Mouse (Mus musculus): Measurements from ENCODE around the gene Zfp719.

Zfp719 gene

GRCm38 (mm10) chr7:43606896-43607742 lies 27.7 kb downstream of the Zfp719 start, which contains the start of gene Zfp819:
Gene Zfp819, plus strand, starts transcription at chr7:43607169.
- ATAC-seq (ENCODE audit: insufficient number of reproducible peaks, low FRiP score, low TSS enrichment), result no peak

DNA sequence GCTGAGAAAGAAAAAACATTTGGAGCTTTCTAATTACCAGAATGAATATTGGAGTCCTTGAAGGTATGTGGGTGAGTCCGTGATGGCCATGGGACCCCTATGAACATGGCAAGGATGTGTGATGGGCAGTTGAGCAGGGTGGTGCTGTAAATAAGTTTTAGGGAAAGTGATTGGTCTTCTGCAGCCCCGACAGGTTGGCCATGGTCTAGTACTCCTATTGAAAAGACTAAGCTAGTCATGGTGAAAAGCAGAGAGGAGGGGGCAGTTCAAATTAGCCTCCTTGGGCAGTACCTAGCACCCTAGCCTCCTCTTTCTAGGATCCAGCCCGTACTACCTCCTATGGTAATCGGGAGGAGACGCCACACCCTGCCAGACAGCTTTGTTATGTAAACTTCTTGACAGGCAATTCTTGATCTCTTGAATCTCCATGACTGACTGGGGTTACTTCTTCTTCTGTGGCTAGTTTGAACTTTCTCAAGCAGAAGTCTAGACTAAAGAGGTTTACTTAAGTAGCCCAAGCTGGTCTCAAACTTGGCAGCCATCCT lies 28.4 kb downstream of the Zfp719 start:
- no peak for ATAC-seq (ENCODE audit: insufficient number of reproducible peaks, low FRiP score, low TSS enrichment)

DNA sequence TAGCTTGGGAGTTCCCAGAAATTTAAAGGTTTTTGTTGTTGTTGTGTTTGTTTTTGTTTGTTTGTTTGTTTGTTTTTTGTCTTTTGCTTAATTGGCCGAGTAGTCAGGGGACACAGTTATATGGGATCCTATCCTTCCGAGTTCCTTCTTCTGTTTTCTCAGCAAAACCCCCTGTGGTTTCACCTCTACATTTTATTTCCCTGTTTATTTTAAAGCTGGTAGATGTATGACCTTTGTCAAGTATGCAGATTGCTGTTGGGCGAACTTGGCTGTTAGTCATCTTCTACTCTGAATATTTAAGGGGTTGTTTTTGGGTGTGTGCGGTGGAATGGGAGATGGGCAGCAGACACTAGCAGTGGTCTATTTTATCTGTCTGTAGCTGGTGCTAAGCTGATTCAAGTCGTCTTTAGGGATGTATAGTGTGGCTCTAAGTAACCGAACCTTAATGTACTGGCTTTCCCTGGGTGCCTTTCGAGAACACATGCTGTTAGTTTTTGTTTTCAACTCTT lies 29.0 kb downstream of the Zfp719 start:
- no peak for ATAC-seq (ENCODE audit: insufficient number of reproducible peaks, low FRiP score, low TSS enrichment)

DNA sequence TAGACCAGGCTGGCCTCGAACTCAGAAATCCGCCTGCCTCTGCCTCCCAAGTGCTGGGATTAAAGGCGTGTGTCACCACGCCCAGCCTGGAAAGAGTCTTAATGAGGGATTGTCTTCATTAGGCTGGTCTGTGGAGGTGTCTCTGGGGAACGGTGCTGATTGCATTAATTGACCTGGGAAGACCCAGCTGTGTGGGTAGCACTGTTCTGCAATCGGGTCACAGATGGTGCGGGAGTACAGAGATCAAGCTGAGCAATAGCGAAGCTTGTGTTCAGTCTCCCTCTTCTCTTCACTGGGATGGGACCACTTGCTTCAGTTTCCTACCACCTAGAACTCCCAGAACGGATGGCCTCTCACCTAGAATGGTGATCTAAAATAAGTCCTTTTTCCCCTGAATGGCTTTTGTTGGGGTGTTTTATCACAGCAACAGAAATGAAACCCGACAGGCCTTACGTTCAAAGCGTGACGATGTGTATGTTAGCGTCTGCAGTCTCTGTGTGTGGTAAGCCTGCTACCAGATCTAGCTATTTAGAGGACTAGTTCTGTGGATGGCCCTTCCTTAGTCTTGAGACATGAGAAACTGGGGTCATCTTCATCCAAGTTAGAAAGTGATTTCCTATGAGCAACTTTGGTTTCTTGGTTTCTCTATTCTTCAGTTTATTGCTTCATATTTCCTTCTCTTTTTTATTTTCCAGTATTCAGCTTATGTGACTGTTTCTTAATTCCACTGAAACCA lies 34.6 kb downstream of the Zfp719 start:
- ATAC-seq (ENCODE audit: insufficient number of reproducible peaks, low FRiP score, low TSS enrichment), result no peak

GRCm38 (mm10) chr7:43622927-43623326 lies 43.5 kb downstream of the Zfp719 start:
- no peak for ATAC-seq (ENCODE audit: insufficient number of reproducible peaks, low FRiP score, low TSS enrichment)

DNA sequence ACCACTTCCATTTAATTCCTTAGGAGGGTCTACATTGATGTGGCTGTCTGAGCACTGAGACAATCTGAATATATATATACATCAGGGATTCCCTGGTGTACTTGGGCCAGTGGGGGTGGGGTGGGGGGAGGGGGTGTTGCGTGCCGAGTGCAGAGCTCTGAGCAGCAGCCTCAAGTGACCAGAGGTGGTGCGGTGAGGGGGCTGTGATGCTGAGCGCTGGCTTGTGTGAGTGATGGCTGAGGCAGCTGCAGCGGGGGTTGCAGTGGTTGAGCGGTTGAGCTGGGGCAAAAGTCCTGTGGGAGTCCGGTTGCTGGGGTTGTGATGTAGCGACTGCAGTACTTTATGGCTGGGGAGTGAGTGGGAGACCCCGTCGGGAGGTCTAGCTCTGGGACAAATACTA lies 44.4 kb downstream of the Zfp719 start:
- ATAC-seq (ENCODE audit: insufficient number of reproducible peaks, low FRiP score, low TSS enrichment), result no peak

- no peak for ATAC-seq (ENCODE audit: insufficient number of reproducible peaks, low FRiP score, low TSS enrichment)
Measured at GRCm38 (mm10) chr7:43625065-43625464, 45.7 kb downstream of the Zfp719 start.

DNA sequence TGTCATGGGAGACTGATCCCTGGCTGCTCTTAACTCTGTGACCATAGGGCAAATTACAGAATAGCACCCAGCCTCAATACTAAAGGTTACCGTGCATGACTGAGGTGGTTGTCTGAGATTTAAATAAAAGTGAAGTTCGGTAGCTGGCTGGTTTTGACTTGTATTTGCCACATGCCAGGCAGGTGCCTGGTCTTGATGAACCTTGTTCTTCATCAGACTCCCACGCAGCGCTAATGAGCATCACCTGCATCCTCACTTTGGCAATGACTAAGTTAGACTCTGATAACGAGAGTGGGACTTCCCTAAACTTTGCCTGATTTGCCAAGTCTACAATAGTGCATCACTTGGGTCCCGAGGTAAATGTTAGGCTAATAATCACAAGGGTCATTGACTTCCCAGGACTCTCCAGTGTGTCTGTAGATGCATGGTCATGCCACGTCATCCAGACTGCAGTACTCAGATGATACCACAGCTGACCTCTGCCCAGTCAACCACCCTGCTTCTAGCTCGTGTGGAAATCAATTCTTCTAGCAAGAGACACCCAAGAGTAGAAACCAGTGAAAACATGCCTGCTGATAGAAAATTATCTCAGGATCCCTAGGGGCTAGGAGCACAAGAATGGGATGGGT lies 46.5 kb downstream of the Zfp719 start:
- no peak for ATAC-seq (ENCODE audit: insufficient number of reproducible peaks, low FRiP score, low TSS enrichment)

DNA sequence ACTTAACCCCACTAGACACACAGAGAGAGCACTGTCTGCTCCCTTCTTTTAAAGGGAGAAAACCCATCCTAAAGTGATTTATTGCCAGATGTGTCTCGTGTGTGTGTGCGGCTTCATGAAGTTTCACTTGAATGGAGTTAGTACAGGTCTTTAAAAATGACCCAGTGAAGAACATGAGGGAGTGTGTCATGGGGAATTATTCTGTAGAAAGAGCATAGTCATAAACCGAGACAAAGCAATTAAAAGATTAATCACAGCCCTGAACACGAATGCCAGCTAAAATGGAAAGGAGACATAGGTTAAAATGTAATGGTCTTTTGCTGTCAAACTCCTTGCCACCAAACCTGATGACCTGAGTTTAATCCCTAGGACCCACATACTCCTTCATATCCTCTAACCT lies 54.5 kb downstream of the Zfp719 start:
- ATAC-seq (ENCODE audit: insufficient number of reproducible peaks, low FRiP score, low TSS enrichment), result no peak

- ATAC-seq (ENCODE audit: insufficient number of reproducible peaks, low FRiP score, low TSS enrichment), result no peak
Measured at GRCm38 (mm10) chr7:43634500-43634899, 55.1 kb downstream of the Zfp719 start, which contains the start of gene Ceacam18. Gene Ceacam18, plus strand, starts transcription at chr7:43634707.

GRCm38 (mm10) chr7:43636194-43636593 lies 56.8 kb downstream of the Zfp719 start:
- ATAC-seq (ENCODE audit: insufficient number of reproducible peaks, low FRiP score, low TSS enrichment), result no peak

DNA sequence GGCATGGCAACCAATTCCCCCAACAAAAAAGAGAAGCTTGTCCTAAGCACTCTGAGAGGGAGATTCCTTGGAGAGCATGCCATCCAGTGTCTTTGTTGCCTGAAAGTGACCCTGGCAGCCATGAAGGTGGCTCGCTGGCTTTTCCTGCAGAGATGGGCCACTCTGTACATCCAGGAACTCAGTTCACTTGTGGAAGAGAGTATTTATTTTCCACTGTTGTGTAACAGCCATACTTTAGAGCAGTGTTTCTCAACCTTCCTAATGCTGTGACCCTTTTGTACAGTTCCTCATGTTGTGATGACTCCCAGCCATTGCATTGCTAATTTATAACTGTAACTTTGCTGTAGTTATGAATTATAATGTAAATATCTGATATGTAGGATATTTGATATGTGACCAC lies 57.7 kb downstream of the Zfp719 start:
- ATAC-seq (ENCODE audit: insufficient number of reproducible peaks, low FRiP score, low TSS enrichment), result no peak

DNA sequence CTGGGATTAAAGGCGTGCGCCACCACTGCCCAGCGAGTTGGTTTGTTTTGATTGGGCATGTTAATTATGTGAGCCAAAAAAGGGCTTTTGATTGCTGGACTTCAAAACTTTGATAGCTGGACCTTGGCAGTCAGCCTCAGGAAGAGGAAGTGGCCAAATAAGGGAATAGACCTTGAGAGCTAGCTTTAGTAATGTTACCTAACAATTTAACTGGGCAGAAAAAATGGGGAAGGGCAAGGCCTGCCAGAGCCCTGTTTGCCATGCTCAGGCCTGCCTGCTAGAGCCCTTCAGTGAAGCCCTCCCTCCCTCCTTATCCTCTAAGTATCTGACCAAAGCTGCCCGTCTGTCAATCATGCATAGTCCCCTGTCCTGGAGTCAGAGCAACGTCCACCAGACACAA lies 63.2 kb downstream of the Zfp719 start:
- ATAC-seq (ENCODE audit: insufficient number of reproducible peaks, low FRiP score, low TSS enrichment), result no peak
